Mouse (Mus musculus): Measurements from ENCODE around the gene Olfr1274-ps. TPM values are rescaled to one million over a fixed set of nuclear protein-coding genes. Genes with fewer than 3 reads are reported as not detected.

Gene Olfr1274-ps
- total and polyA plus RNA-seq, 3 experiments, result not detected

- no peak overlapping the region for H3K27ac ChIP-seq (ENCODE audit: control insufficient read depth, low read depth, low read length)
- no peaks in the 10 kb centered on the region for H3K9me3 ChIP-seq (replicated peaks; ENCODE audit: insufficient read depth, low read length)
- no peaks in the 10 kb centered on the region for H3K27me3 ChIP-seq (ENCODE audit: control insufficient read depth in 1 of 2, insufficient read depth in 2 of 2, low read length in 2 of 2)
- no peak for DNase-seq (ENCODE audit: low read depth, low spot score)
- no peak overlapping the region for H3K4me3 ChIP-seq (ENCODE audit: control insufficient read depth in 1 of 2, insufficient read depth in 1 of 2, low read depth in 2 of 2, low read length in 2 of 2)
- TF ChIP-seq ELF1 (IDR thresholded peaks at IDR 0.05; ENCODE audit: low read depth, low read length) (no peak), SIN3A (IDR thresholded peaks at IDR 0.05; ENCODE audit: low read length) (no peak), MYC (IDR thresholded peaks at IDR 0.05; ENCODE audit: low read depth, low read length) (no peak), MAZ (IDR thresholded peaks at IDR 0.05; ENCODE audit: low read depth, low read length) (no peak), BHLHE40 (IDR thresholded peaks at IDR 0.05; ENCODE audit: borderline replicate concordance, low read depth, low read length) (no peak), MEF2A (IDR thresholded peaks at IDR 0.05; ENCODE audit: extremely low read depth, insufficient replicate concordance, low read depth, low read length, poor library complexity, severe bottlenecking) (no peak), POLR2A (IDR thresholded peaks at IDR 0.05; ENCODE audit: control insufficient read depth in 1 of 2, insufficient read depth in 1 of 2, low read depth in 1 of 2, low read length in 2 of 2, poor library complexity in 1 of 2) (no peak), JUND (IDR thresholded peaks at IDR 0.05; ENCODE audit: low read depth, low read length) (no peak), HCFC1 (IDR thresholded peaks at IDR 0.05; ENCODE audit: low read depth, low read length) (no peak), GABPA (IDR thresholded peaks at IDR 0.05; ENCODE audit: low read depth, low read length) (no peak), E2F4 (IDR thresholded peaks at IDR 0.05; ENCODE audit: borderline replicate concordance, low read depth, low read length) (no peak), EP300 (IDR thresholded peaks at IDR 0.05; ENCODE audit: low read depth in 1 of 2, low read length in 2 of 2) (no peak), MAX (IDR thresholded peaks at IDR 0.05; ENCODE audit: low read length) (no peak), ZNF384 (IDR thresholded peaks at IDR 0.05; ENCODE audit: low read depth, low read length) (no peak), CHD2 (IDR thresholded peaks at IDR 0.05; ENCODE audit: low read length) (no peak), USF2 (IDR thresholded peaks at IDR 0.05; ENCODE audit: borderline replicate concordance in 1 of 2, insufficient read depth in 1 of 2, low read depth in 1 of 2, low read length in 2 of 2) (no peak)
- H3K79me2 ChIP-seq (ENCODE audit: control insufficient read depth, insufficient read depth, low read length, poor library complexity), result no peaks in the 10 kb centered on the region
- no peak overlapping the region for H3K9ac ChIP-seq (ENCODE audit: control insufficient read depth, low read depth, low read length, poor library complexity, severe bottlenecking)
- no peaks in the 10 kb centered on the region; a peak in 2 of 4 replicates for H3K36me3 ChIP-seq (ENCODE audit: control insufficient read depth in 1 of 2, insufficient read depth in 2 of 2, low read length in 2 of 2)
- no peaks in the 10 kb centered on the region for H3K4me1 ChIP-seq (ENCODE audit: control insufficient read depth in 1 of 2, insufficient read depth in 2 of 2, low read length in 2 of 2)
These were observed 53.9 kb downstream of the Olfr1274-ps start for GRCm38 (mm10) chr2:90452380-90452779.

Other genes with a start within 250 kb of the Olfr1274-ps start
- gene Olfr1270, start 245.6 kb upstream of the Olfr1274-ps start, total RNA-seq (2012; rRNA removed), result not detected in 2 replicates
- not detected for gene Olfr1270, start 245.6 kb upstream of the Olfr1274-ps start, polyA plus RNA-seq (2012; ENCODE audit: insufficient read depth in 1 of 2, insufficient read length in 2 of 2, low read depth in 1 of 2, low replicate concordance in 2 of 2, missing spikeins in 1 of 2)
- not detected in 2 replicates for gene Olfr1506, start 174.2 kb upstream of the Olfr1274-ps start, total RNA-seq (2012; rRNA removed)
- not detected for gene Olfr1506, start 174.2 kb upstream of the Olfr1274-ps start, polyA plus RNA-seq (2012; ENCODE audit: insufficient read depth in 1 of 2, insufficient read length in 2 of 2, low read depth in 1 of 2, low replicate concordance in 2 of 2, missing spikeins in 1 of 2)
- not detected in 2 replicates for gene Olfr142, start 141.1 kb upstream of the Olfr1274-ps start, total RNA-seq (2012; rRNA removed)
- not detected for gene Olfr142, start 141.1 kb upstream of the Olfr1274-ps start, polyA plus RNA-seq (2012; ENCODE audit: insufficient read depth in 1 of 2, insufficient read length in 2 of 2, low read depth in 1 of 2, low replicate concordance in 2 of 2, missing spikeins in 1 of 2)
- not detected in 2 replicates for gene Olfr1271, start 127.7 kb upstream of the Olfr1274-ps start, total RNA-seq (2012; rRNA removed)
- gene Olfr1271, start 127.7 kb upstream of the Olfr1274-ps start, polyA plus RNA-seq (2012; ENCODE audit: insufficient read depth in 1 of 2, insufficient read length in 2 of 2, low read depth in 1 of 2, low replicate concordance in 2 of 2, missing spikeins in 1 of 2), result not detected
- not detected in 2 replicates for gene Olfr1272, start 105.8 kb upstream of the Olfr1274-ps start, total RNA-seq (2012; rRNA removed)
- not detected for gene Olfr1272, start 105.8 kb upstream of the Olfr1274-ps start, polyA plus RNA-seq (2012; ENCODE audit: insufficient read depth in 1 of 2, insufficient read length in 2 of 2, low read depth in 1 of 2, low replicate concordance in 2 of 2, missing spikeins in 1 of 2)
- not detected in 2 replicates for gene Gm13769, start 76.5 kb upstream of the Olfr1274-ps start, total RNA-seq (2012; rRNA removed)
- gene Gm13769, start 76.5 kb upstream of the Olfr1274-ps start, polyA plus RNA-seq (2012; ENCODE audit: insufficient read depth in 1 of 2, insufficient read length in 2 of 2, low read depth in 1 of 2, low replicate concordance in 2 of 2, missing spikeins in 1 of 2), result not detected
- 10.0 and 10.2 TPM in 2 replicates for gene Ptprj, start 182.0 kb downstream of the Olfr1274-ps start, total RNA-seq (2012; rRNA removed)
- gene Ptprj, start 182.0 kb downstream of the Olfr1274-ps start, polyA plus RNA-seq (2012; ENCODE audit: insufficient read depth in 1 of 2, insufficient read length in 2 of 2, low read depth in 1 of 2, low replicate concordance in 2 of 2, missing spikeins in 1 of 2), result 1 to 10 TPM in 1 of 2 experiments, not detected in 1; 6.4 TPM